Mouse (Mus musculus) layer of hippocampus, adult 11-12 months (tissue): Measurements from ENCODE around the gene Cyp51.
"Not testable (repeated sequence)": the region's sequence is repeated elsewhere in the genome, so short reads cannot be mapped to it uniquely, and the experiment has no call there.

Experiments
- DNase-seq: peaks from one replicate; pipeline ENCODE4 v3.0.0; 2022; ENCODE audit warnings: low spot score

Gene Cyp51

DNA sequence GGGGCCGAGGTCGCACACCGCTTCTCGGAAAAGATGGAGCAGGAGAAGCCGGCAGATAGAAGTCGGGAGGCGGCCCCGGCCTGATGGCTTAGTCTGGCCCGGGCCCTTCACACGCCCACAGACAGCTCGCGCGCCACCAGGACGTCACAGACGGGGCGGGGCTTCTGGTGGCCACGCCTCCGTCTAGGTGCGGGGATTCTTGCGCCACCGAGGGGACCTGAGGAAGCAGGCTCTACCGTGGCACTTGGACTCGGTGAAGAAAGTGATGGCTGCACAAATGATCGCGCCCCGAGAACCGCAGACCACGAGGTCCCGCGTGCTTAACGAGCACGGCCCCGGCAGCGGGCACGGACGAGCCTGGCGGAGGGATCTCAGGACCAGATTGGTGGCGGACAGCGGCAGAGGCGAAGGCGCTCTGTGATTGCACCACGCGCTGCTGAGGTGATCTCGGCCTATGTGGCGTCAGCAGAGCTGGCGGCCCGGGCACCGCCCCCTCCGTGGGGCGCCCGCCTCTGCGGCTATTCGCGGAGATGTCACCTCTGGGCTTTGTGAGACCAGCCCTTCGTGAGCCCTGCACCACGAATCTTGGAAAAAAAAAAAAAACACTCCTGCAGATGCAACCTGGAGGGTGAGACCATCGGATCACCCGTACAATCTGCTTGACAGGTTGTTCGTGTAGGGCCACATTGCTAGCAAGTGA is at the start of gene Cyp51:
Gene Cyp51, minus strand, starts transcription at position 406 of the 700 bp plus-strand sequence.
- peak; percentile 90 for DNase-seq

GRCm38 (mm10) chr5:4112570-4113098 is 8.1 kb upstream of the Cyp51 start:
- DNase-seq = no peak

GRCm38 (mm10) chr5:4107056-4107455 is 2.5 kb upstream of the Cyp51 start:
- DNase-seq = not testable (repeated sequence)

GRCm38 (mm10) chr5:4105651-4106186 is 1.2 kb upstream of the Cyp51 start:
- no peak for DNase-seq

- DNase-seq = no peak
Observed at GRCm38 (mm10) chr5:4103626-4104340, 763 bp downstream of the Cyp51 start.

DNA sequence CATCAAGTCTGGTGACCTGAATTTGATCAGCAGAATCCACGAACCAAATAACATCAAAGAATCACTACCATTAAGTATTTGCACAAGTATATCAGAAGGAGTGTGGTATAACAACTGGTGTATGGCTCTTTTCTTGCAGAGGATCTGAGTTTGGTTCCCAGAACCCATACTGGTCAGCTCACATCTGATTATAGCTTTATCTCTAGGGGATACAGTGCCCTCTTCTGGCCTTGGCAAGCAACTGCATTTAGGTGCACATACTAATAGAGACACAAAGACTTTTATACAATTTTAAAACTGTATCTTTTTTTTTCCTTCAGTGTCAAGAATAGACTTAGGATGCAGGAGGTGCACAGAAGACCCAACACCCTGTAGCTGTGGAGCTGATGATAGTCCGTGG is 2.8 kb downstream of the Cyp51 start:
- DNase-seq = no peak

- no peak for DNase-seq
Observed at GRCm38 (mm10) chr5:4101031-4101430, 3.5 kb downstream of the Cyp51 start.

GRCm38 (mm10) chr5:4094471-4094870 is 10.1 kb downstream of the Cyp51 start:
- DNase-seq = no peak

- DNase-seq = no peak
Observed at GRCm38 (mm10) chr5:4088190-4088589, 16.4 kb downstream of the Cyp51 start.

DNA sequence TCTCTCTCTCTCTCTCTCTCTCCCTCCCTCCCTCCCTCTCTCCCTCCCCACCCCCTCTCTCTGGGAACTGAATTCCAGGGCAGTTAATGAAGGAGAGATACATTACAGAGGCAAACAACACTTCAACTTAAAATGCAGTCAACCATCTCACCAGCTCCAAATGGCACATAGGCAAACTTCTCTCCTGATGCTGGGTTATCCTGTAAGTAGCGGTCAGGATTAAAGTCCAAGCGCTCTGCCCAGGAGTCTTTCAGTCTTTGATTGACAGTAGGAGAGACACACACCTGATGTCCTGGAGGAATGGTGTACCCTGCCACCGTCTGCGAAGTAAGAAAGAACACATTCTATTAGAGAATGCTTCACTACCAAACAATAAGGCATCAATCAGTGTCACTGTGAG is 18.2 kb downstream of the Cyp51 start:
- no peak for DNase-seq

DNA sequence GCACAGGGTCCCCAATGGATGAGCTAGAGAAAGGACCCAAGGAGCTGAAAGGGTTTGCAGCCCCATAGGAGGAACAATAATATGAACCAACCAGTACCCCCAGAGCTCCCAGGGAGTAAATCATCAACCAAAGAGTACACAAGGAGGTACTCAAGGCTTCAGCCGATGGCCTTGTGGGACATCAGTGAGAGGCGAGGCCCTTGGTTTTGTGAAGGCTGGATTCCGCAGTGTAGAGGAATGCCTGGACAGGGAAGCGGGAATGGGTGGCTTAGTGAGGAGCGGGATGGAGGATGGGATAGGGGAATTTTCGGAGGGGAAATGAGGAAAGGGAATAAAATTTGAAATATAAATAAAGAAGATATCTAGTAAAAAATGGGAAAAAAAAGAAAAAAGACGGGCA is 19.6 kb downstream of the Cyp51 start:
- no peak for DNase-seq

DNA sequence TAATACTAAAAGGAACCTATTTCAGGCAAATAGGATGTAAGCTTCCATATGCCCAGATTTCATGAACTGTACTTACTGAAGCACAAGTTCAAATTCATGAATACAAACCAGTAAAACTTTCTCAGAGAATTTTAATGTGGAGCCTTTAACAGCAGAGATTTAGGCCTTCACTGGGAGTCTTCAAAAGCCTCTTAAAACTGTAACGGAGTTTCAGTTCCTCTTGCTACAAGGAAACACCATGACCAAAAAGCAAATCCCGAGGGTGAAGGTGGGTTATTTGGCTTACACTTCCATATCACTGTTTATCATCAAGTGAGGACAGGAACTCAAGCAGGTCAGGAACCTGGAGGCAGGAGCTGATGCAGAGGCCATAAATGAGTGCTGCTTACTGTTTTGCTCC is 23.0 kb downstream of the Cyp51 start:
- no peak for DNase-seq

GRCm38 (mm10) chr5:4080861-4081260 is 23.7 kb downstream of the Cyp51 start:
- no peak for DNase-seq

- DNase-seq = no peak
Observed at GRCm38 (mm10) chr5:4079086-4079485, 25.5 kb downstream of the Cyp51 start.

DNA sequence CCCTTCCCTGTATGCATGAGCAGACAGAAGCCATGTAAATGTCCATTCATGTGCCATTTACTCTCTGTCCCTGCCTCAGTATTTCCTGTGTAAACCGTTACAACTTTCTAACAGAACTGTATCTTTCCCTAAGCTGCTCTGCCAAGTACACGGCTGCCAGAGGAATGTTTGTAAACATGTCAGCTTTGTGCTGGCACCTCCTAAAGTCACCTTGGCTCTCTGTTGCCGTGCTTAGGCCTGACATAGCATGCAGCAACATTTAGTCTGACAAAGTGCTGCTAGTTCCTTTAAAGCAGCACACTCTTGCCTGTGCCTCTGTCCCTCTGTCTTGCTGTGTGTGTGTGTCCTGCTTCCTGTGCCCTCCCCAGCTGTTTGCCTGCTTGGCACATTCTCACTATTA is 37.3 kb downstream of the Cyp51 start:
- no peak for DNase-seq

- no peak for DNase-seq
Observed at GRCm38 (mm10) chr5:4066476-4067115, 38.0 kb downstream of the Cyp51 start.

GRCm38 (mm10) chr5:4060313-4060712 is 44.2 kb downstream of the Cyp51 start:
- DNase-seq = no peak

DNA sequence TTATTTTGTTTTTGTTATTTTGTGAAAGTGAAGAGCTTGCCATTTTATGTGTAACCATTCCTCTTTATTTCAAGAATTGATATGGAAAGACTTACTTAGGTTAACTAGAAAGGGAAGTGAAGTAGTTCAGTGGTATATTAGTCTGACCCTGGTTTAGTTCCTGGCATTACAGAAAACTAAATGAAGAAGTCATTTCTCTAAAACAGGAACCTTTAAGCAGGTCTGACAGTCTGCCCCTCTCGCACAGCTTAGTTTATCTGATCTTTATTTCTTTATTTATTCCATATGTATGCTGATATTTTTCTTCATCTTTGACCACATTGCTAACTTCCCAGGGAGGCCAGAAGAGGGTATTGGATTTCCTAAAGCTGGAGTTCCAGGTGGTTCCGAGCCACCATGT is 63.6 kb downstream of the Cyp51 start:
- DNase-seq = no peak

GRCm38 (mm10) chr5:4040372-4040771 is 64.2 kb downstream of the Cyp51 start:
- no peak for DNase-seq

DNA sequence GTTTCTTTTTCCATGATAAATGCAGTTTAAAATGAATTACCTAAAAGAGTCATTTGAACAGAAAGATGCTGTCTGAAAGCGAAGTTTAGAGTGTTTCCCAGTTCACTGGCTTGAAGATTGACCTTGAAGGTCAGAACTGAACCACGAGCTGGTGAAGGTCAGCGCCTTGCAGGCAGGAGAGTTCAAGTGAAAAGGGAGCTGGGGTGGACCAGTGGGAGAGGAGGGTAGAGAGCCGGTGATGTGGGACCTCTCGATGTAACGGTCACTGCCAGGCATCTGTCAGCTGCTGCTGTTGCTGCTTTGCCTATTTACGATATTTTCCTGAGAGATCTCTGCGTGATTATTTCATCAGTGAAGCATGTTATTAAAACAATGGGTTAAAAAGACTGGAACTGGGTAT is 65.2 kb downstream of the Cyp51 start:
- no peak for DNase-seq

DNA sequence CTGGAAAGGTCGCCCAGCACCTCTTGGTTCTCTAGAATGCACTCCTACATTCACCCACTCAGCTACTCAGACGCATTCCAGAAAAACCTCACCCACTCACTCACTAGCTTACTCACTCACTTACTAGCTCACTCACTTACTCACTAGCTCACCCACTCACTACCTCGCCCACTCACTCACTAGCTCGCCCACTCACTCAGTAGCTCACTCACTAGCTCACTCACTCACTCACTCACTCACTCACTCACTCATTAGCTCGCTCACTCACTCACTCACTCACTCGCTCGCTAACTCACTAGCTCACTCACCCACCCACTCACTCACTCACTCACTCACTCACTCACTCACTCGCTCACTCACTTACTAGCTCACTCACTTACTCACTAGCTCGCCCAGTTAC is 67.9 kb downstream of the Cyp51 start:
- no peak for DNase-seq

- no peak for DNase-seq
Observed at GRCm38 (mm10) chr5:4031846-4032245, 72.7 kb downstream of the Cyp51 start.
